Comparison of ENCODE assay signal across 24 mouse cellular contexts in genomic region chr1:193244235-193244634, GRCm38 (mm10). TPM values are rescaled to one million over a fixed set of nuclear protein-coding genes. Genes with fewer than 3 reads are reported as not detected.
DNase-seq lines count a peak whose midpoint lies in the region; ATAC-seq and TF ChIP-seq lines count a peak whose summit lies in the region.
"Had no signal": no experiment of that assay in that cellular context is flagged by ENCODE, and none has a peak within 500 bp of the region (broad histone marks: within the 10 kb centered on the region; RNA-seq: fewer than 3 reads in every experiment).

No protein-coding gene starts in this region.

- H3K4me2 ChIP-seq in heart, embryonic 16.5 days (ENCODE audit: low read depth, low read length): no peak overlapping the region
- H3K4me2 ChIP-seq in forebrain, postnatal 0 days (ENCODE audit: low read depth): no peak overlapping the region
- H3K4me2 ChIP-seq: liver, embryonic 13.5 days; lung, embryonic 14.5 days; midbrain, embryonic 12.5 days had no signal

- 57% methylated on average over 6 of the region's 6 CpGs for WGBS in heart, embryonic 10.5 days
- WGBS in heart, embryonic 16.5 days: 58% methylated on average over 6 of the region's 6 CpGs
- WGBS in forebrain, postnatal 0 days: 65% methylated on average over 6 of the region's 6 CpGs

- H3K27me3 ChIP-seq in heart, embryonic 10.5 days (ENCODE audit: insufficient read depth, poor library complexity, severe bottlenecking): no peaks in the 10 kb centered on the region
- no peaks in the 10 kb centered on the region for H3K27me3 ChIP-seq in heart, embryonic 16.5 days (ENCODE audit: control insufficient read depth, insufficient read depth, low read length)
- no peaks in the 10 kb centered on the region for H3K27me3 ChIP-seq in forebrain, postnatal 0 days (ENCODE audit: insufficient read depth, low read length)
- H3K27me3 ChIP-seq: CH12.LX; liver, embryonic 13.5 days; midbrain, embryonic 12.5 days; Patski had no signal

- TF ChIP-seq POLR2A in brain, embryonic 14.5 days (IDR thresholded peaks at IDR 0.05; ENCODE audit: borderline replicate concordance, extremely low read depth, insufficient read depth, insufficient read length, poor library complexity, severe bottlenecking): no peak

- no peak overlapping the region for H3K4me3 ChIP-seq in heart, embryonic 10.5 days
- H3K4me3 ChIP-seq in heart, embryonic 16.5 days (ENCODE audit: low read length): no peak overlapping the region
- H3K4me3 ChIP-seq in forebrain, postnatal 0 days (ENCODE audit: low read depth, low read length): no peak overlapping the region
- H3K4me3 ChIP-seq: embryonic facial prominence, embryonic 10.5 days; left cerebral cortex, adult 2 months; liver, embryonic 13.5 days; midbrain, embryonic 12.5 days had no signal

- H3K27ac ChIP-seq in heart, embryonic 10.5 days: peak overlapping the region; percentile 74
- peak overlapping the region; percentile 59 for H3K27ac ChIP-seq in heart, embryonic 16.5 days (ENCODE audit: low read length)
- H3K27ac ChIP-seq in forebrain, postnatal 0 days (ENCODE audit: low read depth, low read length): peak overlapping the region; percentile 46
- H3K27ac ChIP-seq: embryonic facial prominence, embryonic 10.5 days; left cerebral cortex, adult 2 months; liver, embryonic 13.5 days; midbrain, embryonic 12.5 days had no signal

- no peak overlapping the region for H3K9ac ChIP-seq in heart, embryonic 16.5 days (ENCODE audit: low read length)
- no peak overlapping the region for H3K9ac ChIP-seq in forebrain, postnatal 0 days
- H3K9ac ChIP-seq: liver, embryonic 13.5 days; lung, embryonic 14.5 days; midbrain, embryonic 12.5 days had no signal

- no peaks in the 10 kb centered on the region for H3K9me3 ChIP-seq in heart, embryonic 10.5 days
- H3K9me3 ChIP-seq in heart, embryonic 16.5 days (replicated peaks; ENCODE audit: control insufficient read depth, low read length): no peaks in the 10 kb centered on the region
- H3K9me3 ChIP-seq in forebrain, postnatal 0 days (ENCODE audit: low read length): no peaks in the 10 kb centered on the region
- H3K9me3 ChIP-seq: embryonic facial prominence, embryonic 10.5 days; G1E; liver, embryonic 13.5 days; midbrain, embryonic 12.5 days had no signal

- no peaks in the 10 kb centered on the region for H3K36me3 ChIP-seq in heart, embryonic 10.5 days
- no peaks in the 10 kb centered on the region for H3K36me3 ChIP-seq in heart, embryonic 16.5 days (ENCODE audit: control insufficient read depth, insufficient read depth)
- no peaks in the 10 kb centered on the region for H3K36me3 ChIP-seq in forebrain, postnatal 0 days (ENCODE audit: insufficient read depth)
- H3K36me3 ChIP-seq: embryonic facial prominence, embryonic 10.5 days; G1E; liver, embryonic 13.5 days; midbrain, embryonic 12.5 days had no signal

- intact Hi-C loops in heart, postnatal 14 days (cut with DNase I): no loop called here
- intact Hi-C loops in heart, postnatal 25 days (cut with DNase I): no loop called here

- H3K4me1 ChIP-seq in heart, embryonic 10.5 days: peaks cover 13% of the 10 kb centered on the region
- peaks cover 9% of the 10 kb centered on the region; the same call in 1 of the 2 replicates for H3K4me1 ChIP-seq in heart, embryonic 16.5 days (ENCODE audit: control insufficient read depth, insufficient read depth, low read length)
- H3K4me1 ChIP-seq in forebrain, postnatal 0 days (ENCODE audit: insufficient read depth): peaks cover 11% of the 10 kb centered on the region; the same call in 1 of the 2 replicates
- H3K4me1 ChIP-seq: embryonic facial prominence, embryonic 10.5 days; liver, embryonic 13.5 days had no signal

- no peak for TF ChIP-seq CTCF in brain, embryonic 14.5 days (IDR thresholded peaks at IDR 0.05; ENCODE audit: borderline replicate concordance, extremely low read depth, insufficient read depth, insufficient read length)
- 0 out of 2 replicates have a peak, but pooled peaks have one; percentile 9 for TF ChIP-seq CTCF in forebrain, postnatal 0 days (IDR thresholded peaks at IDR 0.05; ENCODE audit: low read depth)

- DNase-seq in heart, embryonic 10.5 days (ENCODE audit: low spot score): no peak
- DNase-seq in heart, postnatal 14 days: no peak
- no peak for DNase-seq in heart, postnatal 25 days (ENCODE audit: low spot score)
- DNase-seq in brain, embryonic 14.5 days (ENCODE audit: low read depth): peak; percentile 49
- DNase-seq in forebrain, postnatal 0 days: peak; percentile 50
- no peak for DNase-seq in spleen, postnatal 36 days (ENCODE audit: low spot score in 2 of 2)
- DNase-seq: adrenal gland, adult 2 months; B cell, adult 2 months; cerebellum, adult 11-12 months; cerebellum, postnatal 10 days; gastrocnemius, postnatal 36 days; kidney, adult 11 months; liver, embryonic 13.5 days; lung, embryonic 14.5 days; right cerebral cortex, postnatal 25 days; thymus, postnatal 14 days had no signal

- no peak for ATAC-seq in heart, embryonic 16.5 days (replicated peaks; ENCODE audit: extremely low read depth, insufficient read depth, low FRiP score)
- ATAC-seq in forebrain, postnatal 0 days: peak; percentile 83

RNA-seq across cellular contexts. Expression of gene Hsd11b1, which starts 19.6 kb away (rescaled TPM):
- polyA plus RNA-seq in heart, embryonic 10.5 days (2016; fragmentation: Nextera tagmentation; extraction: Ambion mirVana): 1.0 and 2.2 TPM in 2 replicates
- total RNA-seq in heart, postnatal 14 days (2021): 1 to 10 TPM; 2.2 to 2.4 TPM
- polyA plus RNA-seq in heart, embryonic 16.5 days (2015; fragmentation: Nextera tagmentation; extraction: Ambion mirVana): 3.7 and 9.5 TPM in 2 replicates
- 1 to 10 TPM; 6.7 to 7.2 TPM for total RNA-seq in heart, postnatal 25 days (2021)
- polyA plus RNA-seq in brain, embryonic 14.5 days (2012; rRNA removed): 0.09 and 0.37 TPM in 2 replicates
- total RNA-seq in forebrain, postnatal 0 days (2014; rRNA removed): 1.8 TPM in 2 replicates
- 2.0 and 2.1 TPM in 2 replicates for polyA plus RNA-seq in forebrain, postnatal 0 days (2015; fragmentation: Nextera tagmentation; extraction: Ambion mirVana)
- polyA plus RNA-seq: G1E; midbrain, embryonic 12.5 days; neural tube, embryonic 11.5 days had no signal

RNA-seq across cellular contexts. Expression of gene G0s2, which starts 28.8 kb away (rescaled TPM):
- polyA plus RNA-seq in heart, embryonic 10.5 days (2016; fragmentation: Nextera tagmentation; extraction: Ambion mirVana): 36.1 and 44.0 TPM in 2 replicates
- total RNA-seq in heart, postnatal 14 days (2021): 10 to 100 TPM; 43.4 to 57.3 TPM
- 118 and 147 TPM in 2 replicates for polyA plus RNA-seq in heart, embryonic 16.5 days (2015; fragmentation: Nextera tagmentation; extraction: Ambion mirVana)
- total RNA-seq in heart, postnatal 25 days (2021): 10 to 100 TPM; 64.5 to 74.4 TPM
- polyA plus RNA-seq in brain, embryonic 14.5 days (2012; rRNA removed): 7.3 and 9.8 TPM in 2 replicates
- 5.7 and 11.0 TPM in 2 replicates for total RNA-seq in forebrain, postnatal 0 days (2014; rRNA removed)
- polyA plus RNA-seq in forebrain, postnatal 0 days (2015; fragmentation: Nextera tagmentation; extraction: Ambion mirVana): 4.7 and 5.0 TPM in 2 replicates
- total RNA-seq: CH12.LX, G1E had no signal
- polyA plus RNA-seq: G1E, Patski had no signal

RNA-seq across cellular contexts. Expression of gene Lamb3, which starts 36.7 kb away (rescaled TPM):
- polyA plus RNA-seq in heart, embryonic 10.5 days (2016; fragmentation: Nextera tagmentation; extraction: Ambion mirVana): 1.7 and 2.4 TPM in 2 replicates
- total RNA-seq in heart, postnatal 14 days (2021): 10 to 100 TPM in 1 of 2 experiments, 1 to 10 TPM in 1; 7.9 to 12.6 TPM
- 9.6 and 11.6 TPM in 2 replicates for polyA plus RNA-seq in heart, embryonic 16.5 days (2015; fragmentation: Nextera tagmentation; extraction: Ambion mirVana)
- 10 to 100 TPM; 13.7 to 14.9 TPM for total RNA-seq in heart, postnatal 25 days (2021)
- 0.67 and 0.79 TPM in 2 replicates for polyA plus RNA-seq in brain, embryonic 14.5 days (2012; rRNA removed)
- total RNA-seq in forebrain, postnatal 0 days (2014; rRNA removed): 1.5 and 3.6 TPM in 2 replicates
- polyA plus RNA-seq in forebrain, postnatal 0 days (2015; fragmentation: Nextera tagmentation; extraction: Ambion mirVana): 0.98 and 1.1 TPM in 2 replicates

RNA-seq across cellular contexts. Expression of gene Traf3ip3, which starts 42.7 kb away (rescaled TPM):
- polyA plus RNA-seq in heart, embryonic 10.5 days (2016; fragmentation: Nextera tagmentation; extraction: Ambion mirVana): 1.6 and 1.9 TPM in 2 replicates
- 1 to 10 TPM in 1 of 2 experiments, under 1 TPM in 1; 0.84 to 6.1 TPM for total RNA-seq in heart, postnatal 14 days (2021)
- 5.9 and 13.3 TPM in 2 replicates for polyA plus RNA-seq in heart, embryonic 16.5 days (2015; fragmentation: Nextera tagmentation; extraction: Ambion mirVana)
- 1 to 10 TPM; 1.1 to 1.4 TPM for total RNA-seq in heart, postnatal 25 days (2021)
- polyA plus RNA-seq in brain, embryonic 14.5 days (2012; rRNA removed): 0.82 and 0.96 TPM in 2 replicates
- 0.69 and 1.8 TPM in 2 replicates for total RNA-seq in forebrain, postnatal 0 days (2014; rRNA removed)
- 1.6 and 2.1 TPM in 2 replicates for polyA plus RNA-seq in forebrain, postnatal 0 days (2015; fragmentation: Nextera tagmentation; extraction: Ambion mirVana)
- polyA plus RNA-seq: Patski had no signal

Comparison
In these comparisons a context has a peak if more than half of its experiments do, and no peak if none do; other contexts are left out.
1. DNase-seq: peak in brain, embryonic 14.5 days (single experiment) and forebrain, postnatal 0 days (single experiment); none in heart, embryonic 10.5 days (single experiment), heart, postnatal 14 days (0 of 2), heart, postnatal 25 days (single experiment) and spleen, postnatal 36 days (0 of 2).
2. Peak in every context shown above with its lines, with median percentiles within 50 percentile points of each other: H3K27ac ChIP-seq.